In genomic region chr2:27164796-27165590, GRCm38 (mm10) we compare ENCODE assay signal across 14 mouse cellular contexts. TPM values are rescaled to one million over a fixed set of nuclear protein-coding genes. Genes with fewer than 3 reads are reported as not detected.
A peak's percentile ranks its signal among the peaks of the same experiment; 100 is the strongest.
DNase-seq lines count a peak whose midpoint lies in the region; ATAC-seq and TF ChIP-seq lines count a peak whose summit lies in the region.
"Had no signal": no experiment of that assay in that cellular context is flagged by ENCODE, and none has a peak within 500 bp of the region (broad histone marks: within the 10 kb centered on the region; RNA-seq: fewer than 3 reads in every experiment).

Gene Dbh, plus strand, starts transcription at chr2:27165233.

- no peaks in the 10 kb centered on the region for H3K27me3 ChIP-seq in forebrain, postnatal 0 days (ENCODE audit: insufficient read depth, low read length)
- peaks cover 6% of the 10 kb centered on the region; the same call in 1 of the 2 replicates for H3K27me3 ChIP-seq in forebrain, embryonic 10.5 days (ENCODE audit: poor library complexity, severe bottlenecking)
- H3K27me3 ChIP-seq in liver, embryonic 11.5 days (replicated peaks; ENCODE audit: control insufficient read depth, insufficient read depth, low read length) = 0 out of 2 replicates have a peak, but pooled peaks cover 2% of the 10 kb centered on the region
- H3K27me3 ChIP-seq: embryonic facial prominence, embryonic 15.5 days; limb, embryonic 12.5 days; lung, embryonic 15.5 days had no signal

- H3K9me3 ChIP-seq in forebrain, postnatal 0 days (ENCODE audit: low read length) = no peaks in the 10 kb centered on the region
- no peaks in the 10 kb centered on the region for H3K9me3 ChIP-seq in forebrain, embryonic 10.5 days
- no peaks in the 10 kb centered on the region for H3K9me3 ChIP-seq in liver, embryonic 11.5 days (ENCODE audit: control insufficient read depth, low read length)
- H3K9me3 ChIP-seq: embryonic facial prominence, embryonic 15.5 days; limb, embryonic 12.5 days; lung, embryonic 15.5 days had no signal

- intact Hi-C loops in left cerebral cortex, postnatal 36 days (cut with DNase I) = loop anchor here (2.0 kb wide), 1 partner anchor 62 kb away; no protein-coding TSS in a partner anchor

- 0 out of 2 replicates have a peak, but pooled peaks cover 3% of the 10 kb centered on the region for H3K4me1 ChIP-seq in forebrain, postnatal 0 days (ENCODE audit: insufficient read depth)
- H3K4me1 ChIP-seq in forebrain, embryonic 10.5 days = peaks cover 21% of the 10 kb centered on the region
- H3K4me1 ChIP-seq in liver, embryonic 11.5 days (replicated peaks; ENCODE audit: control insufficient read depth, insufficient read depth, low read length) = no peaks in the 10 kb centered on the region

- H3K36me3 ChIP-seq in forebrain, postnatal 0 days (ENCODE audit: insufficient read depth) = no peaks in the 10 kb centered on the region
- no peaks in the 10 kb centered on the region for H3K36me3 ChIP-seq in forebrain, embryonic 10.5 days (replicated peaks)
- no peaks in the 10 kb centered on the region for H3K36me3 ChIP-seq in liver, embryonic 11.5 days (ENCODE audit: control insufficient read depth, insufficient read depth, low read length)
- H3K36me3 ChIP-seq: embryonic facial prominence, embryonic 15.5 days; limb, embryonic 12.5 days; lung, embryonic 15.5 days had no signal

- no peak within 1 kb of the TSS for H3K27ac ChIP-seq in forebrain, postnatal 0 days (ENCODE audit: low read depth, low read length)
- no peak within 1 kb of the TSS for H3K27ac ChIP-seq in forebrain, embryonic 10.5 days
- H3K27ac ChIP-seq in liver, embryonic 11.5 days (ENCODE audit: low read depth, low read length) = no peak within 1 kb of the TSS
- H3K27ac ChIP-seq: embryonic facial prominence, embryonic 15.5 days; stomach, postnatal 0 days had no signal

- H3K9ac ChIP-seq in forebrain, postnatal 0 days = no peak within 1 kb of the TSS
- no peak within 1 kb of the TSS for H3K9ac ChIP-seq in liver, embryonic 11.5 days (ENCODE audit: low read depth, low read length)
- H3K9ac ChIP-seq: embryonic facial prominence, embryonic 15.5 days; limb, embryonic 12.5 days; lung, embryonic 15.5 days had no signal

- no peak within 1 kb of the TSS for H3K4me3 ChIP-seq in forebrain, postnatal 0 days (ENCODE audit: low read depth, low read length)
- no peak within 1 kb of the TSS for H3K4me3 ChIP-seq in forebrain, embryonic 10.5 days
- H3K4me3 ChIP-seq in liver, embryonic 11.5 days (ENCODE audit: low read depth, low read length) = no peak within 1 kb of the TSS
- H3K4me3 ChIP-seq: embryonic facial prominence, embryonic 15.5 days; limb, embryonic 12.5 days; lung, embryonic 15.5 days had no signal

- 71% methylated on average over 12 of the region's 12 CpGs for WGBS in forebrain, postnatal 0 days
- WGBS in forebrain, embryonic 10.5 days = 83% methylated on average over 12 of the region's 12 CpGs
- WGBS in liver, embryonic 11.5 days = 73% methylated on average over 12 of the region's 12 CpGs

- DNase-seq in forebrain, postnatal 0 days = peak; percentile 57
- DNase-seq in forebrain, embryonic 10.5 days (ENCODE audit: extremely low spot score, low spot score) = no peak
- DNase-seq in adrenal gland, adult 18-20 months (ENCODE audit: low spot score in 2 of 2) = peak in 1 of 2 experiments; percentile 21
- peak; percentile 69 to 76 for DNase-seq in frontal cortex, postnatal 36 days (ENCODE audit: low spot score in 2 of 2)
- peak; percentile 76 to 81 for DNase-seq in left cerebral cortex, postnatal 36 days (ENCODE audit: low spot score in 2 of 2)
- DNase-seq in thymus, postnatal 25 days = no peak
- no peak for DNase-seq in liver, embryonic 11.5 days (ENCODE audit: low spot score)
- no peak for DNase-seq in cerebellum, adult 9-10 months
- DNase-seq: cerebellum, adult 18-20 months; retina, postnatal 1 day had no signal

- 0 out of 2 replicates have a peak, but pooled peaks have one; percentile 25 for ATAC-seq in forebrain, postnatal 0 days
- no peak for ATAC-seq in liver, embryonic 11.5 days (replicated peaks; ENCODE audit: low FRiP score)

- no peak for TF ChIP-seq CTCF in forebrain, postnatal 0 days (IDR thresholded peaks at IDR 0.05; ENCODE audit: low read depth)

- no peak within 1 kb of the TSS for H3K4me2 ChIP-seq in forebrain, postnatal 0 days (ENCODE audit: low read depth)
- no peak within 1 kb of the TSS for H3K4me2 ChIP-seq in liver, embryonic 11.5 days
- H3K4me2 ChIP-seq: embryonic facial prominence, embryonic 15.5 days; limb, embryonic 12.5 days; lung, embryonic 15.5 days had no signal

RNA-seq across cellular contexts. Expression of gene Dbh, which starts in this region (rescaled TPM):
- 0.05 and 0.15 TPM in 2 replicates for total RNA-seq in forebrain, postnatal 0 days (2014; rRNA removed)
- polyA plus RNA-seq in forebrain, postnatal 0 days (2015; fragmentation: Nextera tagmentation; extraction: Ambion mirVana) = 0.09 and 0.15 TPM in 2 replicates
- not detected in 2 replicates for polyA plus RNA-seq in forebrain, embryonic 10.5 days (2016; fragmentation: Nextera tagmentation; extraction: Ambion mirVana)
- total RNA-seq in adrenal gland, adult 18-20 months (2021) = 100 to 1,000 TPM; 311 to 388 TPM
- under 1 TPM; 0.41 to 0.44 TPM for total RNA-seq in left cerebral cortex, postnatal 36 days (2021)
- polyA plus RNA-seq in liver, embryonic 11.5 days (2014; fragmentation: Nextera tagmentation; extraction: Ambion mirVana) = 0.49 and 0.96 TPM in 2 replicates

Comparison
In these comparisons a context has a peak if more than half of its experiments do, and no peak if none do; other contexts are left out.
1. RNA of gene Dbh (total RNA-seq): 311 to 388 TPM in adrenal gland, adult 18-20 months; 0.41 to 0.44 TPM in left cerebral cortex, postnatal 36 days and 0.05 to 0.15 TPM in forebrain, postnatal 0 days; every median in the first group is over 100 times any median in the second.
2. Peak in DNase-seq and ATAC-seq in forebrain, postnatal 0 days; RNA of the gene not detected or under 1 TPM.
3. Peak in DNase-seq in left cerebral cortex, postnatal 36 days; RNA of the gene not detected or under 1 TPM.
4. DNase-seq: peak in frontal cortex, postnatal 36 days (2 of 2); none in forebrain, embryonic 10.5 days (single experiment), thymus, postnatal 25 days (single experiment), liver, embryonic 11.5 days (single experiment) and cerebellum, adult 9-10 months (single experiment).